Mouse (Mus musculus) lung, postnatal 0 days (tissue): ENCODE measurements at regions not wholly inside any gene's neighbourhood (a gene's known extent, or its start where the extent isn't known, plus 50 kb on each side); places are given as distances from the start of the nearest gene placed in this dataset.

Source experiments
- CTCF ChIP-seq: IDR thresholded peaks from 2 replicates; pipeline ENCODE4 v1.5.1; 2016; ENCODE audit warnings: antibody characterized with exemption, mild to moderate bottlenecking
- EP300 ChIP-seq: IDR thresholded peaks from 2 replicates; pipeline ENCODE4 v1.6.1; 2016; ENCODE audit warnings: antibody characterized with exemption, mild to moderate bottlenecking, control low read depth

DNA sequence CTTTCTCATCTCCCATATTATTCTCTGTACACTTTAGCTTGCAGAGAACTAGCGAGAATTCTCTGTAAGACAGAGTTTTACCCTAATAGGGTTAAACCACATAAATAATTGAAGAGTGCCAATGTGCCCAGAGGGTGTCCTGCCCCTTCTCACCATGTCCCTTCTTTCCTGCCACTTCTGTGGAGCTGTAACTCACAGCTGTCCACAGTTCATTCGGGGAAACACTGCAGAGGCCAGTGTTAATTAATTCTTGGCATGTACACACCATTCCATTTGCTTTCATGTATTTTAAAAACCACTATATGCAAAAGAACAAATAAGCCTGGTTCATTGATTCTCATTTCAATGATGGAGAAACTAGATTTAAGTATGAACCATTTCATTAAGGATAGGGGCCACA is 787.8 kb downstream of the Ets1 start:
- TF ChIP-seq CTCF (no peak), EP300 (no peak)
